8 mouse cellular contexts compared by ENCODE assay signal in genomic region chr17:24141425-24141920, GRCm38 (mm10). TPM values are rescaled to one million over a fixed set of nuclear protein-coding genes. Genes with fewer than 3 reads are reported as not detected.
DNase-seq lines count a peak whose midpoint lies in the region; ATAC-seq lines count a peak whose summit lies in the region.

No protein-coding gene starts in this region.

- under 1% methylated on average over 57 of the region's 57 CpGs for WGBS in hindbrain, embryonic 15.5 days

- peak overlapping the region; percentile 94 for H3K4me2 ChIP-seq in hindbrain, embryonic 15.5 days

- no peaks in the 10 kb centered on the region for H3K27me3 ChIP-seq in hindbrain, embryonic 15.5 days

- peaks cover 42% of the 10 kb centered on the region for H3K4me1 ChIP-seq in hindbrain, embryonic 15.5 days (replicated peaks)

- no peaks in the 10 kb centered on the region for H3K36me3 ChIP-seq in hindbrain, embryonic 15.5 days

- H3K4me3 ChIP-seq in hindbrain, embryonic 15.5 days = peak overlapping the region; percentile 90

- peak overlapping the region; percentile 91 for H3K9ac ChIP-seq in hindbrain, embryonic 15.5 days

- peak; percentile 97 for DNase-seq in R1 (ENCODE audit: low read depth, low spot score)
- DNase-seq in cerebellum, postnatal 25 days = peak; percentile 98 to 99
- DNase-seq in frontal cortex, postnatal 25 days (ENCODE audit: low spot score in 2 of 2) = peak; percentile 92 to 93
- DNase-seq in left cerebral cortex, adult 11 months (ENCODE audit: low spot score) = peak; percentile 95
- DNase-seq in lung, postnatal 4 days = peak; percentile 98 to 99
- DNase-seq in retina, postnatal 7 days (ENCODE audit: low read depth, low spot score) = peak; percentile 94
- peak; percentile 91 for DNase-seq in urinary bladder, adult 2 months (ENCODE audit: low spot score)

- ATAC-seq in hindbrain, embryonic 15.5 days (ENCODE audit: low FRiP score, low read depth) = peak; percentile 98

- peak overlapping the region; percentile 88 for H3K27ac ChIP-seq in hindbrain, embryonic 15.5 days (replicated peaks)

- no peaks in the 10 kb centered on the region for H3K9me3 ChIP-seq in hindbrain, embryonic 15.5 days

RNA-seq across cellular contexts. Expression of gene Pdpk1, which starts 9.3 kb away (rescaled TPM):
- polyA plus RNA-seq in hindbrain, embryonic 15.5 days (2015; fragmentation: Nextera tagmentation; extraction: Ambion mirVana) = 63.8 and 64.4 TPM in 2 replicates
- polyA plus RNA-seq in urinary bladder, adult 2 months (2012; rRNA removed) = 20.2 and 20.8 TPM in 2 replicates

RNA-seq across cellular contexts. Expression of gene Amdhd2, which starts 22.1 kb away (rescaled TPM):
- polyA plus RNA-seq in hindbrain, embryonic 15.5 days (2015; fragmentation: Nextera tagmentation; extraction: Ambion mirVana) = 33.6 and 38.8 TPM in 2 replicates
- polyA plus RNA-seq in urinary bladder, adult 2 months (2012; rRNA removed) = 24.7 and 29.2 TPM in 2 replicates

RNA-seq across cellular contexts. Expression of gene Atp6v0c, which starts 28.0 kb away (rescaled TPM):
- polyA plus RNA-seq in hindbrain, embryonic 15.5 days (2015; fragmentation: Nextera tagmentation; extraction: Ambion mirVana) = 1,386 and 1,520 TPM in 2 replicates
- 460 and 497 TPM in 2 replicates for polyA plus RNA-seq in urinary bladder, adult 2 months (2012; rRNA removed)

Comparison
In these comparisons a context has a peak if more than half of its experiments do, and no peak if none do; other contexts are left out.
1. Peak in every context shown above with its lines: DNase-seq, ATAC-seq, H3K4me3 ChIP-seq and H3K27ac ChIP-seq.